Mouse (Mus musculus): Measurements from ENCODE around the gene Usp2. TPM values are rescaled to one million over a fixed set of nuclear protein-coding genes. Genes with fewer than 3 reads are reported as not detected.

The Usp2 gene
- polyA plus RNA-seq, 2 experiments, result 4.9 to 24.4 TPM

- no peaks in the 10 kb centered on the region for H3K9me3 ChIP-seq (ENCODE audit: control insufficient read depth, low read length)
- DNase-seq (ENCODE audit: low spot score), result no peak
- H3K27me3 ChIP-seq (ENCODE audit: control insufficient read depth, insufficient read depth, low read length), result no peaks in the 10 kb centered on the region
- H3K4me3 ChIP-seq (replicated peaks; ENCODE audit: low read length), result no peak overlapping the region
- no peak for TF ChIP-seq POLR2A (IDR thresholded peaks at IDR 0.05; ENCODE audit: borderline replicate concordance, extremely low read depth, insufficient read depth, insufficient read length)
- H3K4me1 ChIP-seq (ENCODE audit: control insufficient read depth, insufficient read depth, low read length), result no peaks in the 10 kb centered on the region
- H3K9ac ChIP-seq (ENCODE audit: low read depth, low read length, severe bottlenecking), result no peak overlapping the region
- no peak overlapping the region for H3K4me2 ChIP-seq (replicated peaks; ENCODE audit: low read depth, low read length, severe bottlenecking)
- ATAC-seq (ENCODE audit: low FRiP score, low read depth), result no peak
- H3K27ac ChIP-seq (replicated peaks; ENCODE audit: low read depth, low read length), result no peak overlapping the region
- 46% methylated on average over 5 of the region's 5 CpGs for WGBS
- no peaks in the 10 kb centered on the region for H3K36me3 ChIP-seq (ENCODE audit: control insufficient read depth, insufficient read depth, low read length)
These were observed 37.1 kb upstream of the Usp2 start for GRCm38 (mm10) chr9:44029580-44030236.

- H3K4me1 ChIP-seq (ENCODE audit: control insufficient read depth, insufficient read depth, low read length), result no peaks in the 10 kb centered on the region
- no peak overlapping the region for H3K9ac ChIP-seq (ENCODE audit: low read depth, low read length, severe bottlenecking)
- WGBS, result 94% methylated on average over 4 of the region's 4 CpGs
- ATAC-seq (ENCODE audit: low FRiP score, low read depth), result no peak
- no peak overlapping the region for H3K27ac ChIP-seq (replicated peaks; ENCODE audit: low read depth, low read length)
- H3K4me3 ChIP-seq (replicated peaks; ENCODE audit: low read length), result no peak overlapping the region
- H3K9me3 ChIP-seq (ENCODE audit: control insufficient read depth, low read length), result no peaks in the 10 kb centered on the region
- H3K4me2 ChIP-seq (replicated peaks; ENCODE audit: low read depth, low read length, severe bottlenecking), result no peak overlapping the region
- no peaks in the 10 kb centered on the region for H3K36me3 ChIP-seq (ENCODE audit: control insufficient read depth, insufficient read depth, low read length)
- TF ChIP-seq POLR2A (IDR thresholded peaks at IDR 0.05; ENCODE audit: borderline replicate concordance, extremely low read depth, insufficient read depth, insufficient read length), result no peak
- no peak for DNase-seq (ENCODE audit: low spot score)
- H3K27me3 ChIP-seq (ENCODE audit: control insufficient read depth, insufficient read depth, low read length), result no peaks in the 10 kb centered on the region
These were observed 36.2 kb upstream of the Usp2 start for GRCm38 (mm10) chr9:44030646-44031045.

GRCm38 (mm10) chr9:44031079-44031478 lies 35.7 kb upstream of the Usp2 start:
- no peak for DNase-seq (ENCODE audit: low spot score)
- Histone ChIP-seq H3K4me3 (replicated peaks; ENCODE audit: low read length) (no peak overlapping the region), H3K27me3 (ENCODE audit: control insufficient read depth, insufficient read depth, low read length) (no peaks in the 10 kb centered on the region), H3K4me2 (replicated peaks; ENCODE audit: low read depth, low read length, severe bottlenecking) (no peak overlapping the region), H3K36me3 (ENCODE audit: control insufficient read depth, insufficient read depth, low read length) (no peaks in the 10 kb centered on the region), H3K4me1 (ENCODE audit: control insufficient read depth, insufficient read depth, low read length) (no peaks in the 10 kb centered on the region), H3K27ac (replicated peaks; ENCODE audit: low read depth, low read length) (no peak overlapping the region), H3K9me3 (ENCODE audit: control insufficient read depth, low read length) (no peaks in the 10 kb centered on the region), H3K9ac (ENCODE audit: low read depth, low read length, severe bottlenecking) (no peak overlapping the region)
- no peak for TF ChIP-seq POLR2A (IDR thresholded peaks at IDR 0.05; ENCODE audit: borderline replicate concordance, extremely low read depth, insufficient read depth, insufficient read length)
- 85% methylated on average over 5 of the region's 5 CpGs for WGBS
- no peak for ATAC-seq (ENCODE audit: low FRiP score, low read depth)

- no peak overlapping the region for H3K27ac ChIP-seq (replicated peaks; ENCODE audit: low read depth, low read length)
- no peaks in the 10 kb centered on the region for H3K27me3 ChIP-seq (ENCODE audit: control insufficient read depth, insufficient read depth, low read length)
- no peak overlapping the region for H3K9ac ChIP-seq (ENCODE audit: low read depth, low read length, severe bottlenecking)
- H3K4me3 ChIP-seq (replicated peaks; ENCODE audit: low read length), result no peak overlapping the region
- DNase-seq (ENCODE audit: low spot score) (no peak), ATAC-seq (ENCODE audit: low FRiP score, low read depth) (no peak)
- H3K4me1 ChIP-seq (ENCODE audit: control insufficient read depth, insufficient read depth, low read length), result no peaks in the 10 kb centered on the region
- H3K9me3 ChIP-seq (ENCODE audit: control insufficient read depth, low read length), result no peaks in the 10 kb centered on the region
- no peak for TF ChIP-seq POLR2A (IDR thresholded peaks at IDR 0.05; ENCODE audit: borderline replicate concordance, extremely low read depth, insufficient read depth, insufficient read length)
- 80% methylated on average over 4 of the region's 4 CpGs for WGBS
- no peak overlapping the region for H3K4me2 ChIP-seq (replicated peaks; ENCODE audit: low read depth, low read length, severe bottlenecking)
- no peaks in the 10 kb centered on the region for H3K36me3 ChIP-seq (ENCODE audit: control insufficient read depth, insufficient read depth, low read length)
These were observed 34.9 kb upstream of the Usp2 start for GRCm38 (mm10) chr9:44031946-44032345.

GRCm38 (mm10) chr9:44033317-44033716 lies 33.5 kb upstream of the Usp2 start:
- Histone ChIP-seq H3K27ac (replicated peaks; ENCODE audit: low read depth, low read length) (no peak overlapping the region), H3K9ac (ENCODE audit: low read depth, low read length, severe bottlenecking) (no peak overlapping the region), H3K27me3 (ENCODE audit: control insufficient read depth, insufficient read depth, low read length) (no peaks in the 10 kb centered on the region), H3K4me2 (replicated peaks; ENCODE audit: low read depth, low read length, severe bottlenecking) (no peak overlapping the region), H3K36me3 (ENCODE audit: control insufficient read depth, insufficient read depth, low read length) (no peaks in the 10 kb centered on the region), H3K4me3 (replicated peaks; ENCODE audit: low read length) (no peak overlapping the region), H3K4me1 (ENCODE audit: control insufficient read depth, insufficient read depth, low read length) (no peaks in the 10 kb centered on the region), H3K9me3 (ENCODE audit: control insufficient read depth, low read length) (no peaks in the 10 kb centered on the region)
- TF ChIP-seq POLR2A (IDR thresholded peaks at IDR 0.05; ENCODE audit: borderline replicate concordance, extremely low read depth, insufficient read depth, insufficient read length), result no peak
- WGBS, result 91% methylated on average over 5 of the region's 5 CpGs
- DNase-seq (ENCODE audit: low spot score) (no peak), ATAC-seq (ENCODE audit: low FRiP score, low read depth) (no peak)
